Mouse (Mus musculus): ENCODE measurements around the gene Mrtfb. TPM values are rescaled to one million over a fixed set of nuclear protein-coding genes. Genes with fewer than 3 reads are reported as not detected.
"Not testable (repeated sequence)": the region's sequence is repeated elsewhere in the genome, so short reads cannot be mapped to it uniquely, and the experiment has no call there.

Mrtfb gene
- polyA plus RNA-seq, 1 experiment from 2014 or later, result 15.2 TPM

DNA sequence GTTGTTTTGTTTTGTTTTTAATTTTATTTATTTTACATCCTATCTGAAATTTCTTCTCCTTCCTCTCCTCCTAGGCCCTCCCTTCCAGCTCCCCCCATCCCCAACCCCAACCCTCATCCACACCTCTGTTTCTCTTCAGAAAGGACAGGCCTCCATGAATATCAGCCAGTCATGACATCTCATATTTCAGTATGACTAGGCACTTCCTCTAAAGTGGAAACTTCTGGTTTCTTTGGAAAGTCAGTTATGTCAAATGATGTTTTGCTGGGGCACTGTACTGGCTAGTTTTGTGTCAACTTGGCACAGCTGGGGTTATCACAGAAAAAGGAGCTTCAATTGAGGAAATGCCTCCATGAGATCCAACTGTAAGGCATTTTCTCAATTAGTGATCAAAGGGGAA, 30.1 kb downstream of the Mrtfb start:
- not testable (repeated sequence) for H3K36me3 ChIP-seq; H3K4me2 ChIP-seq (replicated peaks); H3K9ac ChIP-seq (replicated peaks); H3K9me3 ChIP-seq; H3K4me3 ChIP-seq; ATAC-seq (ENCODE audit: low FRiP score, low read depth); H3K4me1 ChIP-seq; H3K27ac ChIP-seq (replicated peaks); H3K27me3 ChIP-seq

DNA sequence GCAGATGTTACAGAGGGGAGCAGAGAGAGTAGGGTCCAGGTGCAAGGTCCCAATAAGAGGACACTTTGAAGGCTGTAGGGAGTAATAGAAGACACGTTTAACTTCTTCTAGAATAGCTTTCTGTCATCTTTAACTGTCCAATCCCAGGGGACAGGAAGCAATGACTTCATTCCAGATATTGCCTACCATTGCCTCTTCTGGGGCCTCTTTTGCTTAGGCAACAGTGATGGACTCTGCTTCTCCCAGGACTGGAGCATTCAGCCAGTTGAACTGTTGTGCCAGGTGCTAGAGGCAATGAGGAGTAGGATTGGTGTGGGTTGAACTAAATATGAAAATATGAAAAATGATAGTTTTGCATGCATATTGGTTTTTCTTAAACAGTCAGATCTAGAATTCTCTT, 41.6 kb downstream of the Mrtfb start:
- Histone ChIP-seq H3K4me3 (no peak overlapping the region), H3K36me3 (no peaks in the 10 kb centered on the region), H3K27ac (replicated peaks) (no peak overlapping the region), H3K9me3 (no peaks in the 10 kb centered on the region), H3K4me1 (no peaks in the 10 kb centered on the region), H3K4me2 (replicated peaks) (no peak overlapping the region), H3K9ac (replicated peaks) (no peak overlapping the region), H3K27me3 (no peaks in the 10 kb centered on the region)
- WGBS, result 71% methylated on average over 1 of the region's 1 CpGs
- ATAC-seq (ENCODE audit: low FRiP score, low read depth), result no peak

- ATAC-seq (ENCODE audit: low FRiP score, low read depth), result no peak
- Histone ChIP-seq H3K9ac (replicated peaks) (no peak overlapping the region), H3K4me2 (replicated peaks) (no peak overlapping the region), H3K4me3 (no peak overlapping the region), H3K27ac (replicated peaks) (no peak overlapping the region), H3K27me3 (no peaks in the 10 kb centered on the region), H3K4me1 (no peaks in the 10 kb centered on the region), H3K9me3 (no peaks in the 10 kb centered on the region), H3K36me3 (no peaks in the 10 kb centered on the region)
- 87% methylated on average over 2 of the region's 2 CpGs for WGBS
Observed at GRCm38 (mm10) chr16:13298991-13299390, 42.7 kb downstream of the Mrtfb start.

DNA sequence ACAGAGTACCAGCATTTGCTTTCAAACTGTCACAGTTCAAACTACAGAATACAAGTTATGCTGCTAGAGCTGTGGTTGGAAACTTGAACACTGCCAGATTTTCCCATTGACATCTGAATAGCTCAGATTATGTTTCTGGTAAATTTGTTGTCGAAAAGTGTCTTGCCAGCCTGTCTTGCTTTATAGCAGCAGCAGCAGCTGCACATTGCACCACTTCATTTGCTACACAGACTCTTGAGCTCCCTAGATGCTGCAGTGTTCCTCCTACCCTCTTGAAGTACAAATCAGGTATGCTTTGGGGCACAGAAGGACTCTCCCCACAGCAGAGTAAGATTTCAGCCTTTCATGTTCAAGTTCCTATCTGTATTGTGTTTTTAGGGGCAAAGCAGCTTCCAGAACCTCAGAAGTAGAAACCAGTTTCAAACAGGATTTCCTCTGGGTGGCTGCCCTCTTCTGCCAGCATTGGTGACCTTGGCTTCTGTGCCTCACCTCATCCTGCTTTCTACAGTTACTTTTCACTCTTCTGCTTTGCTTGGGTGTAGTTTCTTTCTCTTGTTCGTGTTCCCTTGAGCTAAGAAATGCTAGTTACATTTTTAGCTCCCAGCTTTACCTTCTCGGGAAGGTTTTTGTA, 49.9 kb downstream of the Mrtfb start:
- H3K27me3 ChIP-seq, result no peaks in the 10 kb centered on the region
- WGBS, result 92% methylated on average over 3 of the region's 3 CpGs
- no peaks in the 10 kb centered on the region for H3K36me3 ChIP-seq
- ATAC-seq (ENCODE audit: low FRiP score, low read depth), result no peak
- H3K27ac ChIP-seq (replicated peaks), result no peak overlapping the region
- H3K4me1 ChIP-seq, result no peaks in the 10 kb centered on the region
- no peaks in the 10 kb centered on the region for H3K9me3 ChIP-seq
- no peak overlapping the region for H3K9ac ChIP-seq (replicated peaks)
- no peak overlapping the region for H3K4me2 ChIP-seq (replicated peaks)
- no peak overlapping the region for H3K4me3 ChIP-seq

DNA sequence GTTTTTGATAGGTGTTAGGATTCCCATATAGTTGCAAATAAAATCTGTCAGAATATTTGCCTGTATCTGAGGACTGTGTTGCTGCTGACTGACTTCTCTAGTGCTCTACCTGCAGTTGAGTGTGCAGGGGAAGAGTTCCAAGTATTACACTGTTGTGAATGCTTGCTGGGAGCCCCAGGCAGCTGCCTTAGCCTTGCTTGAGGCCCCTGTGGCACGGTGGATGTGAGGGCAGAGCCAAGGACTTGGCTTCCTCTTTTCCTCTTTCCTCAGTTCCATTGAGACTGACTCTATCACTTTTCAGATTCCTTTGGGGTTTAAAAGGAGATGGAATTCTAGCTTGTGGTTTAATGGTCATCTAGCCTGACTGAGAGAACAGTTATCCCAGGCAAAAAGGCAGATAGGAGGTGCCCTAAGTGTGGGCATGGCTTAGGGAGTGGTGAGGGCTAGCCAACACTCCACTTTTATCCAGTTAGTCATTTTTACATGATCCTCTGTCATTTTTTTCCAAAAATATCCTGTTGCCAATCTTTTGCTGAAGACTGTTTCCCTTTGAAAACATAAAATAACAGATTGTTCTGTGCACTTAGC, 53.9 kb downstream of the Mrtfb start:
- Histone ChIP-seq H3K4me2 (replicated peaks) (no peak overlapping the region), H3K4me1 (no peaks in the 10 kb centered on the region), H3K9me3 (no peaks in the 10 kb centered on the region), H3K4me3 (no peak overlapping the region), H3K27me3 (no peaks in the 10 kb centered on the region), H3K27ac (replicated peaks) (no peak overlapping the region), H3K36me3 (no peaks in the 10 kb centered on the region), H3K9ac (replicated peaks) (no peak overlapping the region)
- no peak for ATAC-seq (ENCODE audit: low FRiP score, low read depth)
- WGBS, result 71% methylated on average over 1 of the region's 1 CpGs

DNA sequence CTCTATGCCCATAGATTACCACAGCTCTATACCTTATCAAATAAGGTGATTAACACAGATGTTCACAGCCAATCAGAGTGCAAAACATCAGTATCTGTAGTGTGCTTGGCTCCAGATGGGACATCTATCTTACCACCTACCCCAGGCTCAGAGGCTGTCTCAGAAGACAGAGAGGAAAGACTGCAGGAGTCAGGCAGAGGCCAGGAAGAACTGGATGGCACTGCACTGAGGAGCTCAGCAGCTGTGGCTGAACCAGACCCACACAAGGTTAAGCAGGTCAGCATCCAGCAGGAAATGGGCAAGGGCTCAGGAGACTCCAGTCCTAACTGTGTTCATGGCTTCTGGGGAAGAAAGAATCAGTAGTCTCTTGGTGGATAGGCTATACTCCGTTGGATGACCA, 55.1 kb downstream of the Mrtfb start:
- 97% methylated on average over 1 of the region's 1 CpGs for WGBS

GRCm38 (mm10) chr16:13313096-13313719, 56.9 kb downstream of the Mrtfb start:
- Histone ChIP-seq H3K9ac (replicated peaks) (no peak overlapping the region), H3K4me1 (no peaks in the 10 kb centered on the region), H3K9me3 (no peaks in the 10 kb centered on the region), H3K4me2 (replicated peaks) (no peak overlapping the region), H3K4me3 (no peak overlapping the region), H3K27me3 (no peaks in the 10 kb centered on the region), H3K36me3 (no peaks in the 10 kb centered on the region), H3K27ac (replicated peaks) (no peak overlapping the region)
- 93% methylated on average over 5 of the region's 5 CpGs for WGBS
- ATAC-seq (ENCODE audit: low FRiP score, low read depth), result no peak

More for the DNA sequence above, 55.1 kb downstream of the Mrtfb start:
- no peaks in the 10 kb centered on the region for H3K9me3 ChIP-seq
- H3K4me3 ChIP-seq, result no peak overlapping the region
- H3K27ac ChIP-seq (replicated peaks), result no peak overlapping the region
- no peak for ATAC-seq (ENCODE audit: low FRiP score, low read depth)
- no peaks in the 10 kb centered on the region for H3K36me3 ChIP-seq
- no peak overlapping the region for H3K4me2 ChIP-seq (replicated peaks)
- no peaks in the 10 kb centered on the region for H3K4me1 ChIP-seq
- H3K27me3 ChIP-seq, result no peaks in the 10 kb centered on the region
- H3K9ac ChIP-seq (replicated peaks), result no peak overlapping the region

GRCm38 (mm10) chr16:13323751-13324150, 67.5 kb downstream of the Mrtfb start:
- Histone ChIP-seq H3K4me1 (no peaks in the 10 kb centered on the region; the same call in 1 of the 2 replicates), H3K4me2 (replicated peaks) (no peak overlapping the region), H3K27ac (replicated peaks) (no peak overlapping the region), H3K4me3 (no peak overlapping the region), H3K9me3 (no peaks in the 10 kb centered on the region), H3K27me3 (no peaks in the 10 kb centered on the region), H3K36me3 (0 out of 2 replicates have a peak, but pooled peaks cover 4% of the 10 kb centered on the region), H3K9ac (replicated peaks) (no peak overlapping the region)
- 57% methylated on average over 6 of the region's 6 CpGs for WGBS
- ATAC-seq (ENCODE audit: low FRiP score, low read depth), result no peak

- Histone ChIP-seq H3K4me3 (no peak overlapping the region), H3K27me3 (no peaks in the 10 kb centered on the region), H3K36me3 (0 out of 2 replicates have a peak, but pooled peaks cover 4% of the 10 kb centered on the region), H3K4me2 (replicated peaks) (no peak overlapping the region), H3K9ac (replicated peaks) (no peak overlapping the region), H3K27ac (replicated peaks) (no peak overlapping the region), H3K4me1 (no peaks in the 10 kb centered on the region; the same call in 1 of the 2 replicates), H3K9me3 (no peaks in the 10 kb centered on the region)
- no peak for ATAC-seq (ENCODE audit: low FRiP score, low read depth)
- WGBS, result 97% methylated on average over 3 of the region's 3 CpGs
Observed at GRCm38 (mm10) chr16:13326622-13327021, 70.3 kb downstream of the Mrtfb start.

DNA sequence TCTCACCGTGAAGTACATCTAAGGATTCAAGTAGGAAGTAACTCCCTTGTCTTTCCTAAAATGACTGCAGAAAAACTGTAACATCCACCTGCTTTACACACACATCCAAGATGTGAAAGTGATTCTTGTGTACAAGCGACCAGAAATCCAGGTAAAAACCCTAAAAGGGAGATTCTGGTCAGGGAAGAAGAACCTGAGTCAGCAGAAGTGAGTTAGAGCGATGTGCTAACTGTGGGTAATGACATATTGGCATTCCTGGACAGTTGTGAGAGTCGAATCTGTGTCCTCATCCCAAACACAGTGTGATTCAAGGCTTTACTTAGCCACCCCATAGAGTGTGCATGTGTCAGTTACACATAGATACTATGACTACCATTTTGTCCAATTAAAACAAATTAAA, 72.4 kb downstream of the Mrtfb start:
- ATAC-seq (ENCODE audit: low FRiP score, low read depth), result no peak
- Histone ChIP-seq H3K36me3 (0 out of 2 replicates have a peak, but pooled peaks cover 4% of the 10 kb centered on the region), H3K27me3 (no peaks in the 10 kb centered on the region), H3K4me3 (no peak overlapping the region), H3K9me3 (no peaks in the 10 kb centered on the region), H3K4me1 (no peaks in the 10 kb centered on the region; the same call in 1 of the 2 replicates), H3K27ac (replicated peaks) (no peak overlapping the region), H3K4me2 (replicated peaks) (no peak overlapping the region), H3K9ac (replicated peaks) (no peak overlapping the region)
- WGBS, result 89% methylated on average over 4 of the region's 4 CpGs

DNA sequence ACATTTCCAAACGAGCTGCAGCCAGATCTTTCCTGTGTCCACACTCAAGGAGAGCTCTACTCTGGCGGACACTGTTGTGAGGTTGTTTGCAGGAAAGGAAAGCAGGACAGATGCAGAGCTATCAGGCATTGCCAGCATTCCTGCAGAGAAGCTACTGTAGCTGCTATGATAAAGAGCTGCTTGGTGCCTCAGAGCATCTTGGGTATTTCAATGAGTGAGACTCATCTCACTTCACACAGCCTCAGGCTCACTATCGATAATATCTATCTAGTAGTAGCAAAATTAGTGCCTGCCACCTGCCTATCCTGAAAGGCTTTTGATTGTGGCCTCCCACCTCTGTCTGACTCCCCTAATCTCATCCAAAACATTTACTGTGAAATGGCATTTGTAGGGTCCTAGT, 73.4 kb downstream of the Mrtfb start:
- no peak for ATAC-seq (ENCODE audit: low FRiP score, low read depth)
- Histone ChIP-seq H3K4me3 (no peak overlapping the region), H3K27ac (replicated peaks) (no peak overlapping the region), H3K4me2 (replicated peaks) (no peak overlapping the region), H3K27me3 (no peaks in the 10 kb centered on the region), H3K4me1 (no peaks in the 10 kb centered on the region), H3K9me3 (no peaks in the 10 kb centered on the region), H3K9ac (replicated peaks) (no peak overlapping the region), H3K36me3 (0 out of 2 replicates have a peak, but pooled peaks cover 4% of the 10 kb centered on the region)
- WGBS, result 83% methylated on average over 3 of the region's 3 CpGs

- whole genome bisulfite sequencing, result 83% methylated on average over 6 of the region's 6 CpGs
- no peaks in the 10 kb centered on the region for H3K9me3 ChIP-seq
- no peaks in the 10 kb centered on the region for H3K4me1 ChIP-seq
- no peak for ATAC-seq (ENCODE audit: low FRiP score, low read depth)
- no peak overlapping the region for H3K9ac ChIP-seq (replicated peaks)
- no peak overlapping the region for H3K27ac ChIP-seq (replicated peaks)
- H3K36me3 ChIP-seq, result 0 out of 2 replicates have a peak, but pooled peaks cover 4% of the 10 kb centered on the region
- no peak overlapping the region for H3K4me2 ChIP-seq (replicated peaks)
- H3K4me3 ChIP-seq, result no peak overlapping the region
- no peaks in the 10 kb centered on the region for H3K27me3 ChIP-seq
Observed at GRCm38 (mm10) chr16:13330221-13330659, 74.0 kb downstream of the Mrtfb start.
